Mouse (Mus musculus) heart, postnatal 0 days (tissue): ENCODE results near the gene Wasf2.

Experiments used
- CTCF ChIP-seq: IDR thresholded peaks from 2 replicates; pipeline ENCODE4 v1.5.1; 2016; ENCODE audit warnings: antibody characterized with exemption, control low read depth, low read depth
- EP300 ChIP-seq: IDR thresholded peaks from 2 replicates; pipeline ENCODE4 v1.6.1; 2016; ENCODE audit warnings: antibody characterized with exemption, low read depth

GRCm38 (mm10) chr4:133155006-133155405 is 24.7 kb downstream of the Wasf2 start:
- TF ChIP-seq CTCF (no peak), EP300 (no peak)
